Mouse (Mus musculus): ENCODE results near the gene Bckdha.

GRCm38 (mm10) chr7:25704716-25705364, 46.1 kb upstream of the Bckdha start:
- TF ChIP-seq CTCF (IDR thresholded peaks at IDR 0.05; ENCODE audit: low read depth) (no peak), EP300 (IDR thresholded peaks at IDR 0.05; ENCODE audit: low read depth) (no peak)

Measured in liver, embryonic 14.5 days (tissue).